Mouse (Mus musculus): ENCODE measurements around the gene Amigo2.
"Not testable (repeated sequence)": the region's sequence is repeated elsewhere in the genome, so short reads cannot be mapped to it uniquely, and the experiment has no call there.

DNA sequence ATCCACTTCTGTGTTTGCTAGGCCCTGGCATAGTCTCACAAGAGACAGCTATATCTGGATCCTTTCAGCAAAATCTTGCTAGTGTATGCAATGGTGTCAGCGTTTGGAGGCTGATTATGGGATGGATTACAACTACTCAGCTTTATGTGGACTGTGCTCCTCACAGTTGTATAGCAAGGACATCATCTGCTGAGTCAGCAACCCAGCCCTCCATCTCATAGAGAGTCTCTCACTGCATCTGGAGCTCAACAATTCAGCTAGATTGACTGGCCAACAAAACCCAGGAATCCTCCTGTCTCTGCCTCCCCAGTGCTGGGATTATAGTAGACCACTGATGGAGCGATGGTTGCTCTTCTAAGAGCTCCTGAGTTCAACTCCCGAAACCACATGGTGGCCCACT is 37.3 kb downstream of the Amigo2 start:
- TF ChIP-seq CTCF (IDR thresholded peaks at IDR 0.05; ENCODE audit: low read depth, low read length); POLR2AphosphoS5 (IDR thresholded peaks at IDR 0.05; ENCODE audit: insufficient replicate concordance, low read depth, low read length): not testable (repeated sequence)
